Mouse (Mus musculus) cortical plate, adult 2 months (tissue): Measurements from ENCODE around the gene Batf.

ENCODE experiments used
- CTCF ChIP-seq: fragments of 200-500 bp; IDR thresholded peaks from 2 replicates; pipeline ENCODE4 v1.5.1; 2011; ENCODE audit warnings: mild to moderate bottlenecking, control low read depth, low read length; ENCODE audit not compliant: insufficient read depth; ENCODE audit errors: extremely low read depth
- POLR2A ChIP-seq: fragments of 200-500 bp; IDR thresholded peaks from 2 replicates; pipeline ENCODE4 v1.6.1; 2011; ENCODE audit warnings: mild to moderate bottlenecking, low read length, control low read depth; ENCODE audit not compliant: insufficient read depth; ENCODE audit errors: extremely low read depth

DNA sequence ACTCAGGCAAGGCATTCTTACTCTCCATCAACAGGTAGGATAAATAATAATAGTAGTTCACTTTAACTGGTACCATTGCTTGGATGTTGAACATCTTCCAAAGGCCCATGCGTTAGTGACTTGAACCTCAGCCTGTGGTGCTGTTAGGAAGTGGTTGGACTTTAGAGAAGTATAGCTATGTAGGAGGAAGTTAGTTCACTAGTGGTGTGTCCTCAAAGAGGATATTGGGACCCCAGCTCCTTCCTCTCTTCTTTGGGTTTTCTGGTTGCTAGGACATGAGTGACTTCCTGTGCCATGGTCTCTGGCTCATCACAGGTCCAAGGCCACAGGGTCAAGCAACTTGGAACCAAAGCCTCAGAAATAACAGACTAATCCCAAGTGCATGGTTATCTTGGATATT, 38.5 kb upstream of the Batf start:
- no peak for TF ChIP-seq CTCF
- no peak for TF ChIP-seq POLR2A
